Mouse (Mus musculus) megakaryocyte, embryonic 14.5 days (primary cell): ENCODE data around the gene Kremen2.

Experiments used
- FLI1 ChIP-seq: IDR thresholded peaks from 2 replicates; pipeline ENCODE4 v1.6.1; 2012; ENCODE audit warnings: low read length, inconsistent platforms, mixed read lengths
- GATA1 ChIP-seq: IDR thresholded peaks from 3 replicates; pipeline ENCODE4 v1.6.1; 2012; ENCODE audit warnings: mixed read lengths, low read length, inconsistent platforms, borderline replicate concordance

DNA sequence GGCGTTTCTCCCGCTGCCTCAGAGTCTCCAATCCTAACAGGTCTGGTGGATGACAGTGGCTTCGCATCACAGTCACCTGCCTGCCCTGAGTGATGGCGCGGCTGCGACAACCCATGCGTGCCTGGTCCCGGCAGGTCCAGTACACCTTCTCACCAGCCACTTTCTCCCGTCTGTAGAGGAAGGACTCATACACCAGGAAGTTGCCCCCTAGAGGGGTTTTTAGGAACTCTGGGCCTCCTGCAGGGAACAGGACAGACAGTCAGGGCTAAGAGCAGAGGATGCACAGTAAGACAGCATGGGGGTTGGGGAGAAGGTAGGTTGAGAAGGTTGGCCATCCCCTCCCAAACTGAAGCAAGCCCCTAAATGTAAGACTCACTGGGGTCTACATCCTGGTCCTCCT, 14.6 kb upstream of the Kremen2 start:
- TF ChIP-seq GATA1 (no peak), FLI1 (no peak)
